Mouse (Mus musculus): Measurements from ENCODE around the gene 2310061I04Rik. TPM values are rescaled to one million over a fixed set of nuclear protein-coding genes. Genes with fewer than 3 reads are reported as not detected.
"Not testable (repeated sequence)": the region's sequence is repeated elsewhere in the genome, so short reads cannot be mapped to it uniquely, and the experiment has no call there.

Gene 2310061I04Rik
- 36.6 and 39.1 TPM in 2 replicates for polyA plus RNA-seq (2015; fragmentation: Nextera tagmentation; extraction: Ambion mirVana)

- Histone ChIP-seq H3K36me3 (ENCODE audit: insufficient read depth, low read length) (peaks cover 16% of the 10 kb centered on the region; the same call in 1 of the 2 replicates), H3K4me2 (ENCODE audit: low read length) (peak within 1 kb of the TSS; percentile 91), H3K9me3 (replicated peaks; ENCODE audit: low read length) (no peaks in the 10 kb centered on the region), H3K4me3 (replicated peaks; ENCODE audit: low read depth, low read length) (peak within 1 kb of the TSS; percentile 88), H3K9ac (ENCODE audit: low read depth, low read length) (peak within 1 kb of the TSS; percentile 87), H3K27ac (peak within 1 kb of the TSS; percentile 85), H3K4me1 (replicated peaks; ENCODE audit: insufficient read depth, low read length) (peaks cover 4% of the 10 kb centered on the region; the same call in 1 of the 2 replicates), H3K27me3 (ENCODE audit: insufficient read depth, low read length) (no peaks in the 10 kb centered on the region)
- peak; percentile 95 for DNase-seq (ENCODE audit: low spot score)
- WGBS, result 2% methylated on average over 70 of the region's 86 CpGs
- no peak for TF ChIP-seq CTCF (IDR thresholded peaks at IDR 0.05; ENCODE audit: low read depth)
- peak; percentile 91 for ATAC-seq (replicated peaks; ENCODE audit: low FRiP score, low read depth)
Measured at GRCm38 (mm10) chr17:35896781-35897643, at the start of gene 2310061I04Rik. 2310061I04Rik (minus strand) TSS chr17:35897431.

GRCm38 (mm10) chr17:35939941-35940340 is 42.7 kb upstream of the 2310061I04Rik start:
- H3K4me2 ChIP-seq (ENCODE audit: low read length), result no peak overlapping the region
- H3K36me3 ChIP-seq (ENCODE audit: insufficient read depth, low read length), result no peaks in the 10 kb centered on the region
- no peaks in the 10 kb centered on the region for H3K9me3 ChIP-seq (replicated peaks; ENCODE audit: low read length)
- H3K27ac ChIP-seq, result no peak overlapping the region
- WGBS, result 58% methylated on average over 1 of the region's 1 CpGs
- no peak for TF ChIP-seq CTCF (IDR thresholded peaks at IDR 0.05; ENCODE audit: low read depth)
- ATAC-seq (replicated peaks; ENCODE audit: low FRiP score, low read depth) (no peak), DNase-seq (ENCODE audit: low spot score) (peak; percentile 12)
- H3K4me3 ChIP-seq (replicated peaks; ENCODE audit: low read depth, low read length), result no peak overlapping the region
- H3K4me1 ChIP-seq (replicated peaks; ENCODE audit: insufficient read depth, low read length), result no peaks in the 10 kb centered on the region
- H3K27me3 ChIP-seq (ENCODE audit: insufficient read depth, low read length), result no peaks in the 10 kb centered on the region
- no peak overlapping the region for H3K9ac ChIP-seq (ENCODE audit: low read depth, low read length)

- H3K36me3 ChIP-seq (ENCODE audit: insufficient read depth, low read length), result no peaks in the 10 kb centered on the region
- whole genome bisulfite sequencing, result 56% methylated on average over 2 of the region's 2 CpGs
- no peak overlapping the region for H3K9ac ChIP-seq (ENCODE audit: low read depth, low read length)
- H3K4me2 ChIP-seq (ENCODE audit: low read length), result no peak overlapping the region
- H3K27ac ChIP-seq, result no peak overlapping the region
- TF ChIP-seq CTCF (IDR thresholded peaks at IDR 0.05; ENCODE audit: low read depth), result no peak
- no peaks in the 10 kb centered on the region for H3K4me1 ChIP-seq (replicated peaks; ENCODE audit: insufficient read depth, low read length)
- ATAC-seq (replicated peaks; ENCODE audit: low FRiP score, low read depth) (no peak), DNase-seq (ENCODE audit: low spot score) (no peak)
- H3K9me3 ChIP-seq (replicated peaks; ENCODE audit: low read length), result no peaks in the 10 kb centered on the region
- H3K4me3 ChIP-seq (replicated peaks; ENCODE audit: low read depth, low read length), result no peak overlapping the region
- no peaks in the 10 kb centered on the region for H3K27me3 ChIP-seq (ENCODE audit: insufficient read depth, low read length)
Measured at GRCm38 (mm10) chr17:35939108-35939507, 41.9 kb upstream of the 2310061I04Rik start.

GRCm38 (mm10) chr17:35937700-35938348 is 40.6 kb upstream of the 2310061I04Rik start:
- peak; percentile 88 for TF ChIP-seq CTCF (IDR thresholded peaks at IDR 0.05; ENCODE audit: low read depth)
- Histone ChIP-seq H3K9ac (ENCODE audit: low read depth, low read length) (no peak overlapping the region), H3K4me3 (replicated peaks; ENCODE audit: low read depth, low read length) (no peak overlapping the region), H3K4me2 (ENCODE audit: low read length) (no peak overlapping the region), H3K27ac (no peak overlapping the region), H3K27me3 (ENCODE audit: insufficient read depth, low read length) (no peaks in the 10 kb centered on the region), H3K9me3 (replicated peaks; ENCODE audit: low read length) (no peaks in the 10 kb centered on the region), H3K36me3 (ENCODE audit: insufficient read depth, low read length) (no peaks in the 10 kb centered on the region), H3K4me1 (replicated peaks; ENCODE audit: insufficient read depth, low read length) (no peaks in the 10 kb centered on the region)
- DNase-seq (ENCODE audit: low spot score), result peak; percentile 81
- WGBS, result 48% methylated on average over 2 of the region's 2 CpGs
- ATAC-seq (replicated peaks; ENCODE audit: low FRiP score, low read depth), result peak; percentile 66

GRCm38 (mm10) chr17:35935763-35936162 is 38.5 kb upstream of the 2310061I04Rik start:
- H3K4me2 ChIP-seq (ENCODE audit: low read length); H3K27me3 ChIP-seq (ENCODE audit: insufficient read depth, low read length); H3K9me3 ChIP-seq (replicated peaks; ENCODE audit: low read length); H3K27ac ChIP-seq; DNase-seq (ENCODE audit: low spot score); H3K4me3 ChIP-seq (replicated peaks; ENCODE audit: low read depth, low read length); H3K36me3 ChIP-seq (ENCODE audit: insufficient read depth, low read length); H3K9ac ChIP-seq (ENCODE audit: low read depth, low read length); ATAC-seq (replicated peaks; ENCODE audit: low FRiP score, low read depth); H3K4me1 ChIP-seq (replicated peaks; ENCODE audit: insufficient read depth, low read length): not testable (repeated sequence)
- WGBS, result 88% methylated on average over 14 of the region's 14 CpGs

GRCm38 (mm10) chr17:35932608-35933007 is 35.4 kb upstream of the 2310061I04Rik start:
- DNase-seq (ENCODE audit: low spot score), result no peak
- TF ChIP-seq CTCF (IDR thresholded peaks at IDR 0.05; ENCODE audit: low read depth), result no peak
- ATAC-seq (replicated peaks; ENCODE audit: low FRiP score, low read depth), result no peak
- Histone ChIP-seq H3K27me3 (ENCODE audit: insufficient read depth, low read length) (no peaks in the 10 kb centered on the region), H3K36me3 (ENCODE audit: insufficient read depth, low read length) (peaks cover 32% of the 10 kb centered on the region), H3K4me2 (ENCODE audit: low read length) (no peak overlapping the region), H3K27ac (no peak overlapping the region), H3K4me3 (replicated peaks; ENCODE audit: low read depth, low read length) (no peak overlapping the region), H3K9ac (ENCODE audit: low read depth, low read length) (no peak overlapping the region), H3K9me3 (replicated peaks; ENCODE audit: low read length) (no peaks in the 10 kb centered on the region), H3K4me1 (replicated peaks; ENCODE audit: insufficient read depth, low read length) (no peaks in the 10 kb centered on the region)
- WGBS, result 89% methylated on average over 4 of the region's 4 CpGs

All from kidney, postnatal 0 days (tissue).